Mouse (Mus musculus): ENCODE results near the gene Mccc1. TPM values are rescaled to one million over a fixed set of nuclear protein-coding genes. Genes with fewer than 3 reads are reported as not detected.

The Mccc1 gene
- polyA plus RNA-seq, 1 experiment from 2014 or later: 68.5 TPM

DNA sequence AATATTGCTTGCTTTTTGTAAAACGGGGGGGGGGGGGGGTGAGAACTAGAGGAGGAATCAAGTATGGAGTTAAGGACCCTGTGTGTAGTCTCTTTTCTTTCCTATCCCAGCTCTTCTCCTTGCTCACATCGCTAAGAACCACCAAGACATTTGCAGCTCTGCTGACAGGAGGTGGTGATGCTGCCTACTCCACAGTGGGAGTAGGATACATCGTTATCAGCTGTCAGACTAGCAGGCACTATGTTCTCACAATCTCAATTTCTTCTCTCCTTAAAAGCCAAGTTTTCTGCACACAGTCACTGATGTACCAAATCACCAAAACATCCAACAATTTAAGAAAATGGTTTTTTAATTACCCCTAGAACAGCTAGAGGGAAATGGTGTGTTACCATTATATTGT lies 71.1 kb downstream of the Mccc1 start:
- ATAC-seq (no peak), DNase-seq (ENCODE audit: low read depth, low spot score) (no peak)
- POLR2A ChIA-PET: no interaction called here
- CTCF ChIA-PET: no interaction called here
- no peaks in the 10 kb centered on the region for H3K27me3 ChIP-seq
- in situ Hi-C loops (cut with MboI; ENCODE audit: low pct_unique_long_range_greater_than_20kb): loop anchor here (25.0 kb wide), 1 partner anchor 1892 kb away; no protein-coding TSS in a partner anchor
- no peak for TF ChIP-seq CTCF (IDR thresholded peaks at IDR 0.05)

GRCm38 (mm10) chr3:35925852-35926251 lies 74.6 kb downstream of the Mccc1 start:
- H3K27me3 ChIP-seq: no peaks in the 10 kb centered on the region
- POLR2A ChIA-PET: no interaction called here
- in situ Hi-C loops (cut with MboI; ENCODE audit: low pct_unique_long_range_greater_than_20kb): loop anchor here (25.0 kb wide), 1 partner anchor 1889 kb away; no protein-coding TSS in a partner anchor
- CTCF ChIA-PET: interaction anchor here (1.1 kb wide), 1 partner anchor 13 kb away, joined by 4 read pairs; no protein-coding TSS in a partner anchor
- DNase-seq (ENCODE audit: low read depth, low spot score): no peak
- ATAC-seq: no peak
- TF ChIP-seq CTCF (IDR thresholded peaks at IDR 0.05): no peak

DNA sequence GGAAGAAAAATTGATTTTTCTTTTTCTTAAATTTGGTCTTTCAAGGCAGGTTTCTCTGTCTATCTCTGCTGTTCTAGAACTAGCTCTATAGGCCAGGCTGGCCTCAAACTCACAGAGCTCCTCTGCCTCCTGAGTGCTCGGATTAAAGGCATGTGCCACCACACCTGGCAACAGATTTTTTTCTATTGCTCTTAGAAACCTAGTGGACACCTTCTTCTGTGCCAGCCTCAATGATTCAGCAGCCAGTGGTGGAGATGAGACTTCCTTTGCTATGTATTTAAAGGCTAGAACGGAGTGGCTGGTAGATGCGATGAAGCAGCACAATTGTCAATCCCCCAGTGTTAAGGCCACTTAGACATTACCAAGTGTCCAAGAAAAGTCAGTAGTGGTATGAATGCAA lies 76.5 kb downstream of the Mccc1 start:
- ChIA-PET POLR2A (interaction anchor here (0.9 to 1.1 kb wide), 3 partner anchors 8 to 14 kb away, joined by 3 to 7 read pairs (median 4); no protein-coding TSS in a partner anchor), CTCF (interaction anchor here (0.8 to 1.7 kb wide), 4 partner anchors 8 to 66 kb away, joined by 3 to 4 read pairs (median 3); no protein-coding TSS in a partner anchor)
- H3K27me3 ChIP-seq: no peaks in the 10 kb centered on the region
- no peak for ATAC-seq
- no peak for DNase-seq (ENCODE audit: low read depth, low spot score)
- no peak for TF ChIP-seq CTCF (IDR thresholded peaks at IDR 0.05)
- in situ Hi-C loops (cut with MboI; ENCODE audit: low pct_unique_long_range_greater_than_20kb): no loop called here

DNA sequence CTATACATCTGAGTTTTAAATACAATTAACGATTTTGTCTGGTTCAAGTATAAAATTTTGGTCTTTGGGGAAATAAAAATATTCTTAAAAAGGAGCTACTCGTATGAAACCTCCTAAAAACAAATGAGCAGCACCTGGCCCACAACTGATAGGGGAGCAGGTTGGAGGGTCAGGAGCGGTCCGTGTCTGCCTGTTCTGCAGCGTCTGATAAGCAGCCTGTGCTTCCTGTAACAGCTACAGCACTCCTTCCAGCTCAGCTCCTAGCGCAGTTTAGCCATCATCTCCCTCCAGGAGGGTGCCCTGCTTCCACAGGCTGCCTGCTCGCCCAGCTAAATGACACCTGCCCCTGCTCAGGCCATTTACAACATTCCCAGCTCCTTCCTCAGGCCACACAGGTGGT lies 77.0 kb downstream of the Mccc1 start:
- TF ChIP-seq CTCF (IDR thresholded peaks at IDR 0.05): no peak
- CTCF ChIA-PET: interaction anchor here (0.8 to 1.7 kb wide), 5 partner anchors 8 to 65 kb away, joined by 3 to 4 read pairs (median 3); no protein-coding TSS in a partner anchor
- POLR2A ChIA-PET: interaction anchor here (0.9 to 1.1 kb wide), 3 partner anchors 8 to 14 kb away, joined by 3 to 7 read pairs (median 4); no protein-coding TSS in a partner anchor
- ATAC-seq (no peak), DNase-seq (ENCODE audit: low read depth, low spot score) (no peak)
- no peaks in the 10 kb centered on the region for H3K27me3 ChIP-seq
- in situ Hi-C loops (cut with MboI; ENCODE audit: low pct_unique_long_range_greater_than_20kb): no loop called here

- DNase-seq (ENCODE audit: low read depth, low spot score) (peak; percentile 53), ATAC-seq (peak; percentile 82)
- TF ChIP-seq CTCF (IDR thresholded peaks at IDR 0.05): no peak
- no peaks in the 10 kb centered on the region for H3K27me3 ChIP-seq
- ChIA-PET CTCF (interaction anchor here (1.3 to 1.7 kb wide), 3 partner anchors 12 to 64 kb away, joined by 3 read pairs; no protein-coding TSS in a partner anchor), POLR2A (interaction anchor here (1.2 kb wide), 1 partner anchor 11 kb away, joined by 3 read pairs; no protein-coding TSS in a partner anchor)
- in situ Hi-C loops (cut with MboI; ENCODE audit: low pct_unique_long_range_greater_than_20kb): no loop called here
Measured at GRCm38 (mm10) chr3:35922522-35922921, 78.0 kb downstream of the Mccc1 start.

DNA sequence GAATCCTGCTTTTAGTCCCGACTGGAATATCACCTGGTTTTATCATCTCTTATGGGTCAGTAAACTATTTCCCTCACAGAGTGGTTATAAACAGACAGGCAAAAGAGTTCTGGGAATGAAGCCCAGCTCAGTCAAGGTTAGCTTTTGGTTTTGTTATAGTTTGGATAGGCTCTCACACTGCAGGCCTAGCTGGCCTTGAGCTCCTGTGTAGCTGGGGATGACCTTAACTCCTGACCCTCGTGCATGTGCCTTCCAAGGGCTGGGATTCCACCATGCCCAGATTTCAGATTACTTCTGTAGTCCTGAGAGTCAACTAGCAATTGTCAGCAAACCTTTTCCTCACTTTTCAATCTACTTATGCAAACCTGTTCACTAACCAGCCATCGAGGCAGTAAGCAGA lies 82.2 kb downstream of the Mccc1 start:
- CTCF ChIA-PET: interaction anchor here (1.7 kb wide), 1 partner anchor 9 kb away, joined by 6 read pairs; no protein-coding TSS in a partner anchor
- in situ Hi-C loops (cut with MboI; ENCODE audit: low pct_unique_long_range_greater_than_20kb): no loop called here
- no peak for DNase-seq (ENCODE audit: low read depth, low spot score)
- POLR2A ChIA-PET: interaction anchor here (0.6 kb wide), 1 partner anchor 114 kb away, joined by 4 read pairs; no protein-coding TSS in a partner anchor
- no peaks in the 10 kb centered on the region for H3K27me3 ChIP-seq
- TF ChIP-seq CTCF (IDR thresholded peaks at IDR 0.05): no peak
- ATAC-seq: no peak

Other genes with a start within 250 kb of the Mccc1 start
- gene Atp11b, start 246.6 kb downstream of the Mccc1 start, polyA plus RNA-seq (2021): 68.3 TPM
- 72.5 TPM for gene Dcun1d1, start 63.2 kb downstream of the Mccc1 start, polyA plus RNA-seq (2021)
- not detected for gene Ccdc144b, start 52.9 kb upstream of the Mccc1 start, polyA plus RNA-seq (2021)
- 64.5 TPM for gene Acad9, start 65.3 kb upstream of the Mccc1 start, polyA plus RNA-seq (2021)
- gene D3Ertd254e, start 150.3 kb upstream of the Mccc1 start, polyA plus RNA-seq (2021): 10.2 TPM
- gene Qrfpr, start 221.6 kb upstream of the Mccc1 start, polyA plus RNA-seq (2021): not detected

Data from Patski (cell line).